Mouse (Mus musculus): Measurements from ENCODE around the gene Zfp280b. TPM values are rescaled to one million over a fixed set of nuclear protein-coding genes. Genes with fewer than 3 reads are reported as not detected.

The Zfp280b gene
- polyA plus RNA-seq, 1 experiment from 2014 or later, result 22.9 TPM

Small RNA genes lying within 50 kb of the gene (microRNA-seq; reads per million reads assigned to microRNA genes)
- not detected for gene Mir6409

Other genes with a start within 250 kb of the Zfp280b start
- gene Gstt1, start 234.1 kb upstream of the Zfp280b start, polyA plus RNA-seq (2015; fragmentation: Nextera tagmentation; extraction: Ambion mirVana), result 16.5 and 19.7 TPM in 2 replicates
- not detected in 2 replicates for gene Gstt4, start 210.1 kb upstream of the Zfp280b start, polyA plus RNA-seq (2015; fragmentation: Nextera tagmentation; extraction: Ambion mirVana)
- 53.0 and 56.2 TPM in 2 replicates for gene Gstt2, start 195.2 kb upstream of the Zfp280b start, polyA plus RNA-seq (2015; fragmentation: Nextera tagmentation; extraction: Ambion mirVana)
- 2,002 and 2,111 TPM in 2 replicates for gene Mif, start 172.4 kb upstream of the Zfp280b start, polyA plus RNA-seq (2015; fragmentation: Nextera tagmentation; extraction: Ambion mirVana)
- 4.0 and 4.4 TPM in 2 replicates for gene Derl3, start 139.2 kb upstream of the Zfp280b start, polyA plus RNA-seq (2015; fragmentation: Nextera tagmentation; extraction: Ambion mirVana)
- gene Smarcb1, start 111.0 kb upstream of the Zfp280b start, polyA plus RNA-seq (2015; fragmentation: Nextera tagmentation; extraction: Ambion mirVana), result 239 and 250 TPM in 2 replicates
- gene Chchd10, start 99.5 kb upstream of the Zfp280b start, polyA plus RNA-seq (2015; fragmentation: Nextera tagmentation; extraction: Ambion mirVana), result 198 and 237 TPM in 2 replicates
- gene Mmp11, start 96.2 kb upstream of the Zfp280b start, polyA plus RNA-seq (2015; fragmentation: Nextera tagmentation; extraction: Ambion mirVana), result 62.1 and 70.5 TPM in 2 replicates
- 0.40 and 0.50 TPM in 2 replicates for gene Gm867, start 92.0 kb upstream of the Zfp280b start, polyA plus RNA-seq (2015; fragmentation: Nextera tagmentation; extraction: Ambion mirVana)
- gene Vpreb3, start 89.6 kb upstream of the Zfp280b start, polyA plus RNA-seq (2015; fragmentation: Nextera tagmentation; extraction: Ambion mirVana), result 0.72 and 1.9 TPM in 2 replicates
- gene Gm5134, start 78.1 kb upstream of the Zfp280b start, polyA plus RNA-seq (2015; fragmentation: Nextera tagmentation; extraction: Ambion mirVana), result not detected in 2 replicates
- gene Slc5a4b, start 78.3 kb downstream of the Zfp280b start, polyA plus RNA-seq (2015; fragmentation: Nextera tagmentation; extraction: Ambion mirVana), result 0.12 and 0.15 TPM in 2 replicates
- gene Slc5a4a, start 114.8 kb downstream of the Zfp280b start, polyA plus RNA-seq (2015; fragmentation: Nextera tagmentation; extraction: Ambion mirVana), result not detected in 2 replicates
- gene Prmt2, start 205.2 kb downstream of the Zfp280b start, polyA plus RNA-seq (2015; fragmentation: Nextera tagmentation; extraction: Ambion mirVana), result 63.1 and 69.9 TPM in 2 replicates
- gene S100b, start 221.2 kb downstream of the Zfp280b start, polyA plus RNA-seq (2015; fragmentation: Nextera tagmentation; extraction: Ambion mirVana), result 0.45 and 0.54 TPM in 2 replicates